Mouse (Mus musculus): ENCODE results near the gene Fam222a.

Fam222a gene

GRCm38 (mm10) chr5:114584293-114585104, 16.7 kb downstream of the Fam222a start:
- no peak for DNase-seq (ENCODE audit: low read depth)

- no peak for DNase-seq (ENCODE audit: low read depth)
Measured at GRCm38 (mm10) chr5:114585682-114586081, 17.9 kb downstream of the Fam222a start.

GRCm38 (mm10) chr5:114587908-114588307, 20.1 kb downstream of the Fam222a start:
- DNase-seq (ENCODE audit: low read depth): peak; percentile 87

- no peak for DNase-seq (ENCODE audit: low read depth)
Measured at GRCm38 (mm10) chr5:114588416-114588815, 20.6 kb downstream of the Fam222a start.

GRCm38 (mm10) chr5:114589026-114589425, 21.2 kb downstream of the Fam222a start:
- DNase-seq (ENCODE audit: low read depth): no peak

- no peak for DNase-seq (ENCODE audit: low read depth)
Measured at GRCm38 (mm10) chr5:114589454-114589853, 21.6 kb downstream of the Fam222a start.

- no peak for DNase-seq (ENCODE audit: low read depth)
Measured at GRCm38 (mm10) chr5:114590043-114590913, 22.5 kb downstream of the Fam222a start.

GRCm38 (mm10) chr5:114591151-114591561, 23.3 kb downstream of the Fam222a start:
- no peak for DNase-seq (ENCODE audit: low read depth)

GRCm38 (mm10) chr5:114592463-114593160, 24.8 kb downstream of the Fam222a start:
- no peak for DNase-seq (ENCODE audit: low read depth)

GRCm38 (mm10) chr5:114593161-114593821, 25.5 kb downstream of the Fam222a start:
- DNase-seq (ENCODE audit: low read depth): no peak

- DNase-seq (ENCODE audit: low read depth): no peak
Measured at GRCm38 (mm10) chr5:114593949-114594348, 26.1 kb downstream of the Fam222a start.

- peak; percentile 44 for DNase-seq (ENCODE audit: low read depth)
Measured at GRCm38 (mm10) chr5:114594741-114595241, 27.0 kb downstream of the Fam222a start.

GRCm38 (mm10) chr5:114596604-114597003, 28.8 kb downstream of the Fam222a start:
- DNase-seq (ENCODE audit: low read depth): no peak

- no peak for DNase-seq (ENCODE audit: low read depth)
Measured at GRCm38 (mm10) chr5:114597222-114597621, 29.4 kb downstream of the Fam222a start.

GRCm38 (mm10) chr5:114597652-114598051, 29.8 kb downstream of the Fam222a start:
- no peak for DNase-seq (ENCODE audit: low read depth)

- DNase-seq (ENCODE audit: low read depth): no peak
Measured at GRCm38 (mm10) chr5:114602012-114602411, 34.2 kb downstream of the Fam222a start.

- no peak for DNase-seq (ENCODE audit: low read depth)
Measured at GRCm38 (mm10) chr5:114603975-114604374, 36.2 kb downstream of the Fam222a start.

- DNase-seq (ENCODE audit: low read depth): no peak
Measured at GRCm38 (mm10) chr5:114604781-114605290, 37.0 kb downstream of the Fam222a start.

- no peak for DNase-seq (ENCODE audit: low read depth)
Measured at GRCm38 (mm10) chr5:114605981-114606380, 38.2 kb downstream of the Fam222a start.

GRCm38 (mm10) chr5:114607651-114608050, 39.8 kb downstream of the Fam222a start:
- no peak for DNase-seq (ENCODE audit: low read depth)

GRCm38 (mm10) chr5:114608516-114608915, 40.7 kb downstream of the Fam222a start:
- DNase-seq (ENCODE audit: low read depth): peak; percentile 49
